Mouse (Mus musculus): Measurements from ENCODE around the gene Kcnmb3. TPM values are rescaled to one million over a fixed set of nuclear protein-coding genes. Genes with fewer than 3 reads are reported as not detected.

The Kcnmb3 gene
- 0.16 TPM in 1 of 2 replicates, not detected in the other for polyA plus RNA-seq (2016; fragmentation: Nextera tagmentation; extraction: Ambion mirVana)

GRCm38 (mm10) chr3:32492097-32493090 lies at the start of gene Kcnmb3:
Gene Kcnmb3 (minus strand): TSS chr3:32492231.
- no peaks in the 10 kb centered on the region for H3K27me3 ChIP-seq (ENCODE audit: poor library complexity, severe bottlenecking)
- H3K9me3 ChIP-seq = no peaks in the 10 kb centered on the region
- H3K4me1 ChIP-seq = peaks cover 20% of the 10 kb centered on the region
- no peak within 1 kb of the TSS for H3K27ac ChIP-seq
- no peaks in the 10 kb centered on the region for H3K36me3 ChIP-seq (replicated peaks)
- H3K4me3 ChIP-seq = no peak within 1 kb of the TSS
- no peak for DNase-seq (ENCODE audit: extremely low spot score, low spot score)
- 80% methylated on average over 11 of the region's 11 CpGs for WGBS

DNA sequence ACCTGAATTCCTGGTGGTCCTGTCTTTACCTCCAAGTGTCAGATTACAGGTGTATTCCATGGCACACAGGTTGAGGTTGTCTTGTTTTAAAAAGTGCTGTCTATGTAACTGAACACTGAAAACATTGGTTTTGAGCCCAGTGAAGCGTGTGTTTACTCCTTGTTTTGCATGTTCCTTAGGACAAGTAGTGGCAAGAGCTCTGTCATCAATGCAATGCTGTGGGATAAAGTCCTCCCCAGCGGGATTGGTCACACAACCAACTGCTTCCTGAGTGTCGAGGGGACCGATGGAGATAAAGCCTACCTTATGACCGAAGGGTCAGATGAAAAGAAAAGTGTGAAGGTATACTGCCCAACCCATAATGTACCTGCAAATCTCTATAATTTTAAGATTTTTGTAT lies 46.1 kb upstream of the Kcnmb3 start:
- H3K4me1 ChIP-seq = no peaks in the 10 kb centered on the region
- no peaks in the 10 kb centered on the region for H3K27me3 ChIP-seq (ENCODE audit: poor library complexity, severe bottlenecking)
- H3K27ac ChIP-seq = no peak overlapping the region
- DNase-seq (ENCODE audit: extremely low spot score, low spot score) = no peak
- 94% methylated on average over 5 of the region's 5 CpGs for WGBS
- H3K36me3 ChIP-seq (replicated peaks) = peaks cover 68% of the 10 kb centered on the region
- H3K9me3 ChIP-seq = no peaks in the 10 kb centered on the region
- no peak overlapping the region for H3K4me3 ChIP-seq

- H3K27me3 ChIP-seq (ENCODE audit: poor library complexity, severe bottlenecking) = no peaks in the 10 kb centered on the region
- 78% methylated on average over 1 of the region's 1 CpGs for WGBS
- peaks cover 63% of the 10 kb centered on the region for H3K36me3 ChIP-seq (replicated peaks)
- H3K9me3 ChIP-seq = no peaks in the 10 kb centered on the region
- H3K27ac ChIP-seq = no peak overlapping the region
- no peaks in the 10 kb centered on the region for H3K4me1 ChIP-seq
- DNase-seq (ENCODE audit: extremely low spot score, low spot score) = no peak
- no peak overlapping the region for H3K4me3 ChIP-seq
Observed at GRCm38 (mm10) chr3:32537556-32537955, 45.5 kb upstream of the Kcnmb3 start.

GRCm38 (mm10) chr3:32535692-32536091 lies 43.7 kb upstream of the Kcnmb3 start:
- Histone ChIP-seq H3K27ac (no peak overlapping the region), H3K36me3 (replicated peaks) (peaks cover 70% of the 10 kb centered on the region), H3K9me3 (no peaks in the 10 kb centered on the region), H3K4me1 (no peaks in the 10 kb centered on the region), H3K4me3 (no peak overlapping the region), H3K27me3 (ENCODE audit: poor library complexity, severe bottlenecking) (no peaks in the 10 kb centered on the region)
- DNase-seq (ENCODE audit: extremely low spot score, low spot score) = no peak
- 70% methylated on average over 1 of the region's 1 CpGs for WGBS

DNA sequence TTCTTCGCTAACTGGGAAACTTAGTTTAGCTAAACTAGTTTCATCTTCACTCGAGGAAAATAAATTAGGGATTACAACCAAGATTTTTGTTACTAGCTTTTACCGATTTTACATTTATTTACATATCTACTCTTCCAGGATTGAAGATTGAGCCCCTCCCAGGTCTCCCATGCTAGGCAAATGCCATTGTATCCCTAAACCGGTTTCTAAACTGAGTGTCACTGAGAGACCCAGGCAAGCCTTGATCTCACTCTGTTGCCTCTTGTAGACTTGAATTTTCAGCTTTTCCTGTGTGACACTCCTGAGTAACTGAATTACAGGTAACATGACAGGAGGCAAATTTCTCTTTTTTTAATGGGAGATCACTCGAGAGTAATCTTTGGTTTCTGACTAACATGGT lies 38.0 kb upstream of the Kcnmb3 start:
- Histone ChIP-seq H3K4me1 (peaks cover 6% of the 10 kb centered on the region), H3K4me3 (peak overlapping the region; percentile 85), H3K9me3 (peaks cover 10% of the 10 kb centered on the region), H3K36me3 (replicated peaks) (peaks cover 35% of the 10 kb centered on the region), H3K27ac (no peak overlapping the region; the same call in 1 of the 2 replicates), H3K27me3 (ENCODE audit: poor library complexity, severe bottlenecking) (no peaks in the 10 kb centered on the region)
- DNase-seq (ENCODE audit: extremely low spot score, low spot score) = no peak
- 16% methylated on average over 5 of the region's 5 CpGs for WGBS

DNA sequence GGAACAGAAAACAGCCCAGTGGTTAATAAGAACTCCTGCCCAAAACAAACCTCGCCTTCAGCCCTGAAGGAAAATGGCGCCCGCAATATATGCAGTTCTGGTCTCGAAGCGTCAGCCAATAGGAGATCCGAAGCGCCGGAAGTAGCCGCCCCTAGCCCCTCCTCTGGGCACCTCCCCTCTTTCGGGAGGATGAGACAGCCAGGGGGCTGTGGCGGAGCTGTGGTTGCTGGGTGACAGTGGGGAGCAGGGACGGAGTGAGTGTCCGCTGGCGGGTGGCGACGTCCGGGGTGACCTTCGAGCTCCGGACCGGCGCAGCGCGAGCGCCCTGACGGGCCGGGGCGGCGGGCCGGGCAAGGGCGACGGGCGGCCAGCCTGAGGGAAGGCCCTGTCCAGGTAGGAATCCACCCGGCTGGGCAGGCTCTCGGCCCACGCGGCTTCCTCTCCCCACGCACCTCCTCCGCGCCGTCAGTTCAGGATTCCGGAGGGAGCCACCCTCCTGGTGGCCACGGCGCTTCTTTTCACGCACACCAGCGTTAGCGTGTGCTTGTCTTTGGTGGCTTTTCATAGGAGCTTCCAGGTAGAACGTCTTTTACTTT lies 37.4 kb upstream of the Kcnmb3 start, which contains the start of gene Mfn1:
Mfn1 (plus strand) TSS at position 163 of the 596 bp plus-strand sequence.
- Histone ChIP-seq H3K36me3 (replicated peaks) (peaks cover 35% of the 10 kb centered on the region), H3K9me3 (peaks cover 11% of the 10 kb centered on the region), H3K4me3 (peak within 1 kb of the TSS; percentile 85), H3K27me3 (ENCODE audit: poor library complexity, severe bottlenecking) (no peaks in the 10 kb centered on the region), H3K4me1 (peaks cover 6% of the 10 kb centered on the region), H3K27ac (peak within 1 kb of the TSS; percentile 88)
- DNase-seq (ENCODE audit: extremely low spot score, low spot score) = peak; percentile 93
- WGBS = under 1% methylated on average over 47 of the region's 47 CpGs

DNA sequence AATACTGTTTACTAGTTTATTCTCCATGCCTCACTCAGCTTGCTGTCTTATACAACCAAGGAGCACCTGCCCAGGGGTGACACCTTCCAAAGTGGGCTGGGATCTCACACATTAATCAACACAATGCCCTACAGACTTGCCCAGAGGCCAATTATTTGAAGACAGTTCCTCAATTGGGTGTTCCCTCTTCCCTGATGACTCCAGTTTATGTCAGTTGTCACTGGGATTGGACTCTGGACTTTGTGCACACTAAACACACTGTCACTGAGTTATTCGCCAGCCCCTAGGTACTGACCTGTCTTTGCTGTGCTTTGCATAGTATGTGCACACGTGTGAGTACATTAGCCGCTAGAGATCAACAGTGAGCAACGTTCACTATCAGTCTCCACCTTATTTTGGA lies 35.1 kb upstream of the Kcnmb3 start:
- H3K27ac ChIP-seq = no peak overlapping the region
- H3K4me3 ChIP-seq = no peak overlapping the region
- peaks cover 45% of the 10 kb centered on the region for H3K36me3 ChIP-seq (replicated peaks)
- no peak for DNase-seq (ENCODE audit: extremely low spot score, low spot score)
- 97% methylated on average over 4 of the region's 4 CpGs for WGBS
- no peaks in the 10 kb centered on the region for H3K27me3 ChIP-seq (ENCODE audit: poor library complexity, severe bottlenecking)
- peaks cover 6% of the 10 kb centered on the region for H3K4me1 ChIP-seq
- peaks cover 14% of the 10 kb centered on the region for H3K9me3 ChIP-seq

DNA sequence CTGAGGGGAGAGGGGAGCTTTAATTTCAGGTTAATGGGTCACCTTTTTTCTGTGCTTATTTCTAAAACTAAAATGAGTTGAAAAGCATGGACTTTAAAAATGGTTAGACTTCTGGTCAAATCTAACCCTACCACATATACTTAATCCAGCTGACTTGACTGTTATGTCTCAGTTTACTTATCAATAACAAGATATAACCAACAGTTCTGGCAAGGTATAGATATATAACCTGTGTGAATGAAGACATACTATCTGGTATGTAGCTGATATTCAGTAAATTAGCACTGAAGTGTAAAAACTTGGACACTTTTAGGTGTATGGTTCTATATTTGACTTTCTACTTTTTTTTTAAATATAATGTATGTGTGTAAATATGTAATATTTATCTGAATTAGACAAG lies 21.5 kb upstream of the Kcnmb3 start:
- peaks cover 49% of the 10 kb centered on the region for H3K36me3 ChIP-seq (replicated peaks)
- no peak overlapping the region for H3K4me3 ChIP-seq
- H3K27me3 ChIP-seq (ENCODE audit: poor library complexity, severe bottlenecking) = no peaks in the 10 kb centered on the region
- peaks cover 36% of the 10 kb centered on the region for H3K4me1 ChIP-seq
- no peaks in the 10 kb centered on the region for H3K9me3 ChIP-seq
- DNase-seq (ENCODE audit: extremely low spot score, low spot score) = no peak
- no peak overlapping the region for H3K27ac ChIP-seq

GRCm38 (mm10) chr3:32512686-32513284 lies 20.8 kb upstream of the Kcnmb3 start:
- H3K9me3 ChIP-seq = no peaks in the 10 kb centered on the region
- H3K36me3 ChIP-seq (replicated peaks) = peaks cover 41% of the 10 kb centered on the region
- no peak for DNase-seq (ENCODE audit: extremely low spot score, low spot score)
- no peak overlapping the region for H3K27ac ChIP-seq
- peaks cover 38% of the 10 kb centered on the region for H3K4me1 ChIP-seq
- H3K27me3 ChIP-seq (ENCODE audit: poor library complexity, severe bottlenecking) = no peaks in the 10 kb centered on the region
- no peak overlapping the region for H3K4me3 ChIP-seq
- 93% methylated on average over 7 of the region's 7 CpGs for WGBS

GRCm38 (mm10) chr3:32511191-32511550 lies 19.1 kb upstream of the Kcnmb3 start:
- Histone ChIP-seq H3K4me1 (peaks cover 42% of the 10 kb centered on the region), H3K27ac (peak overlapping the region; percentile 97), H3K9me3 (no peaks in the 10 kb centered on the region), H3K36me3 (replicated peaks) (peaks cover 25% of the 10 kb centered on the region), H3K27me3 (ENCODE audit: poor library complexity, severe bottlenecking) (no peaks in the 10 kb centered on the region), H3K4me3 (peak overlapping the region; percentile 94)
- no peak for DNase-seq (ENCODE audit: extremely low spot score, low spot score)
- WGBS = 10% methylated on average over 13 of the region's 13 CpGs

DNA sequence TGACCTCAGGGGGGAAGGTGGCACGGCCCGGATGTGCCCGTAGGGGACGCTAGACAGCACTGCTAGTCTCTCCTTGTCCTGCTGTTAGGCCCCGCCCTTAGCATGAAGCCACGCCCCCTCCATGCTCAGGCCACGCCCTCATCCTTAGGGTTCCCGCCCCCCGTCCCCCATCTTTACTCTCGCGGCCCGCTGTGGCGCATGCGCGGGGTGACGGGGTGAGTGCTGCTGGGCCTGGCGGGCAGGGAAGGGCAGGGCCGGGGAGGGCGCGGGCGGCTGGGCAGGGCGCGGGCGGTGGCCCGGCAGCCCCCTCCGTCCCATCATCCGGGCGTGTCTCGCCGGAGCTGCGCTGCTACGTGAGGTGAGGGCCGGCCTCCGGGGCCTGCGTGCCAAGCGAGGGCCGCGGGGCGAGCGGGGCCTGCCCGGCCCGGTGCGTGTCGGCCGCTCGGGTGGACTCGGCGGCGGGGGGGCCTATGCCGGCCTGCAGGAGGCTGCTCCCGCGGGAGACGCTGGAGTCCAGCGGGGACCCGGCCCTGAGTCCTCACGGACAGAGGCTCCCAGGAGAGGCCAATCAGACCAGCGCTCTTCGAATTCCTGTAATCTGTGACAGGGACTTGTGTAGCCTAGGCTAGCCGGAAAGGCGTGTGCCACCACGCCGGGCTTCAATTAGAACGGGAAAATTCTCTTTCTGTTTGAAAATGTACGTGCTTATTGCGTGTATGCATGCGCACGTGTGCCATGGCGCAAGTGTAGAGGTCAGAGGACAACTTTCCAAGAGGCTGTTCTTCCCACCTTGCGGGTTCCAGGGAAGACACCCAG lies 18.6 kb upstream of the Kcnmb3 start:
- WGBS = under 1% methylated on average over 63 of the region's 69 CpGs
- H3K27ac ChIP-seq = peak overlapping the region; percentile 97
- no peaks in the 10 kb centered on the region for H3K27me3 ChIP-seq (ENCODE audit: poor library complexity, severe bottlenecking)
- H3K9me3 ChIP-seq = no peaks in the 10 kb centered on the region
- DNase-seq (ENCODE audit: extremely low spot score, low spot score) = peak; percentile 97
- H3K4me3 ChIP-seq = peak overlapping the region; percentile 94
- peaks cover 42% of the 10 kb centered on the region for H3K4me1 ChIP-seq
- H3K36me3 ChIP-seq (replicated peaks) = peaks cover 19% of the 10 kb centered on the region

All from forebrain, embryonic 10.5 days (tissue).